ENCODE assay signal across 12 mouse cellular contexts in the genomic region with DNA sequence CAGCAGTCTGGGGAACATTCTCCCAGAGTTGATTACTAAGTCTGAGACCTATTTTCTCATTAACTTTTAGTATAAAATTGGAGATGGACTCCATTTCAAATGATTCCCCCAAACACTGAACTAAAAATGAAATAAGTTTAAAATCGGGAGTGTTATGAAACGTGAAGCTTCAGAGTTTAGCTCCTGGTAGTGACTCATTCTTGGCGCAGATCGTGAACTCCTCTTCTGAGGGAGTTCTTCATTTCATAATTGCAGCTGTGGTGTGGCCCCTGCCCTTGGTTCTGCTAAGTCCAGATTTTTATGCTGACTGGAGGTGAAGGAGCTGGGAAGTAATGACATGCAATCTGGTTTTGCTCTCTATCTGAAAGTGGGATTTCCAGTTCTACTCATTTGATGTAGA.
A peak's percentile ranks its signal among the peaks of the same experiment; 100 is the strongest.
DNase-seq lines count a peak whose midpoint lies in the region; ATAC-seq and TF ChIP-seq lines count a peak whose summit lies in the region.
"Had no signal": no experiment of that assay in that cellular context is flagged by ENCODE, and none has a peak within 500 bp of the region (broad histone marks: within the 10 kb centered on the region; RNA-seq: fewer than 3 reads in every experiment).

No protein-coding gene starts in this region.

- H3K4me3 ChIP-seq in heart, embryonic 12.5 days: no peak overlapping the region
- no peak overlapping the region for H3K4me3 ChIP-seq in left cerebral cortex, adult 2 months
- H3K4me3 ChIP-seq in neural tube, embryonic 15.5 days (replicated peaks): no peak overlapping the region
- H3K4me3 ChIP-seq in midbrain, embryonic 10.5 days: no peak overlapping the region
- H3K4me3 ChIP-seq: forebrain, embryonic 10.5 days; lung, embryonic 15.5 days had no signal

- H3K27me3 ChIP-seq in heart, embryonic 12.5 days (replicated peaks): no peaks in the 10 kb centered on the region
- H3K27me3 ChIP-seq in neural tube, embryonic 15.5 days (replicated peaks): no peaks in the 10 kb centered on the region
- H3K27me3 ChIP-seq in midbrain, embryonic 10.5 days (ENCODE audit: low read depth, poor library complexity, severe bottlenecking): no peaks in the 10 kb centered on the region
- H3K27me3 ChIP-seq: lung, embryonic 15.5 days had no signal

- no peak for TF ChIP-seq CTCF in left cerebral cortex, adult 2 months (IDR thresholded peaks at IDR 0.05)

- DNase-seq in heart, adult 11 months: peak; percentile 96
- DNase-seq in 416B (ENCODE audit: low read depth): peak; percentile 40
- peak; percentile 37 for DNase-seq in adrenal gland, postnatal 14 days
- DNase-seq in left cerebral cortex, adult 2 months (ENCODE audit: extremely low spot score in 1 of 2, low spot score in 2 of 2): peak in 1 of 2 experiments; percentile 25
- DNase-seq in natural killer cell, adult 2 months (ENCODE audit: low spot score in 2 of 2): no peak
- no peak for DNase-seq in midbrain, embryonic 10.5 days (ENCODE audit: low spot score)
- DNase-seq: kidney, postnatal 10 days; thymus, postnatal 14 days had no signal

- no peaks in the 10 kb centered on the region for H3K4me1 ChIP-seq in heart, embryonic 12.5 days (replicated peaks)
- no peaks in the 10 kb centered on the region for H3K4me1 ChIP-seq in neural tube, embryonic 15.5 days
- H3K4me1 ChIP-seq in midbrain, embryonic 10.5 days: no peaks in the 10 kb centered on the region
- H3K4me1 ChIP-seq: forebrain, embryonic 10.5 days; lung, embryonic 15.5 days had no signal

- WGBS in heart, embryonic 12.5 days: 82% methylated on average over 4 of the region's 4 CpGs
- 97% methylated on average over 4 of the region's 4 CpGs for WGBS in neural tube, embryonic 15.5 days
- 93% methylated on average over 4 of the region's 4 CpGs for WGBS in midbrain, embryonic 10.5 days

- intact Hi-C loops in left cerebral cortex, adult 2 months (cut with DNase I): loop anchor here (5.0 kb wide), 1 partner anchor 74 kb away; no protein-coding TSS in a partner anchor

- ATAC-seq in heart, embryonic 12.5 days (ENCODE audit: insufficient number of reproducible peaks, low FRiP score): no peak
- ATAC-seq in neural tube, embryonic 15.5 days (ENCODE audit: low FRiP score): no peak

- no peak overlapping the region for H3K27ac ChIP-seq in heart, embryonic 12.5 days (ENCODE audit: poor library complexity, severe bottlenecking)
- peak overlapping the region; percentile 77 for H3K27ac ChIP-seq in left cerebral cortex, adult 2 months
- no peak overlapping the region for H3K27ac ChIP-seq in neural tube, embryonic 15.5 days (replicated peaks)
- no peak overlapping the region for H3K27ac ChIP-seq in midbrain, embryonic 10.5 days (replicated peaks)
- H3K27ac ChIP-seq: forebrain, embryonic 10.5 days; lung, embryonic 15.5 days had no signal

- no peak overlapping the region for H3K4me2 ChIP-seq in heart, embryonic 12.5 days
- H3K4me2 ChIP-seq in neural tube, embryonic 15.5 days: no peak overlapping the region
- H3K4me2 ChIP-seq: lung, embryonic 15.5 days had no signal

- no peaks in the 10 kb centered on the region for H3K9me3 ChIP-seq in heart, embryonic 12.5 days (replicated peaks)
- H3K9me3 ChIP-seq in neural tube, embryonic 15.5 days (replicated peaks): no peaks in the 10 kb centered on the region
- no peaks in the 10 kb centered on the region for H3K9me3 ChIP-seq in midbrain, embryonic 10.5 days (replicated peaks)
- H3K9me3 ChIP-seq: forebrain, embryonic 10.5 days; lung, embryonic 15.5 days had no signal

- no peak overlapping the region for H3K9ac ChIP-seq in heart, embryonic 12.5 days
- no peak overlapping the region for H3K9ac ChIP-seq in neural tube, embryonic 15.5 days (replicated peaks)
- H3K9ac ChIP-seq: lung, embryonic 15.5 days had no signal

- H3K36me3 ChIP-seq in heart, embryonic 12.5 days: no peaks in the 10 kb centered on the region
- H3K36me3 ChIP-seq in neural tube, embryonic 15.5 days: no peaks in the 10 kb centered on the region
- H3K36me3 ChIP-seq in midbrain, embryonic 10.5 days: no peaks in the 10 kb centered on the region
- H3K36me3 ChIP-seq: forebrain, embryonic 10.5 days; lung, embryonic 15.5 days had no signal

Comparison
In these comparisons a context has a peak if more than half of its experiments do, and no peak if none do; other contexts are left out.
1. DNase-seq: peak in heart, adult 11 months (single experiment), 416B (single experiment) and adrenal gland, postnatal 14 days (single experiment); none in natural killer cell, adult 2 months (0 of 2) and midbrain, embryonic 10.5 days (single experiment).